Comparison of ENCODE assay signal across 7 mouse cellular contexts in genomic region chr8:110702636-110703459, GRCm38 (mm10). TPM values are rescaled to one million over a fixed set of nuclear protein-coding genes. Genes with fewer than 3 reads are reported as not detected.
A peak's percentile ranks its signal among the peaks of the same experiment; 100 is the strongest.
DNase-seq lines count a peak whose midpoint lies in the region; ATAC-seq lines count a peak whose summit lies in the region.

No protein-coding gene starts in this region.

- H3K9ac ChIP-seq in midbrain, embryonic 16.5 days (ENCODE audit: low read depth, low read length) = no peak overlapping the region
- peak overlapping the region; percentile 67; the same call in 1 of the 2 replicates for H3K9ac ChIP-seq in heart, embryonic 13.5 days
- no peak overlapping the region for H3K9ac ChIP-seq in intestine, embryonic 14.5 days (ENCODE audit: low read length)
- no peak overlapping the region for H3K9ac ChIP-seq in stomach, embryonic 14.5 days (replicated peaks; ENCODE audit: low read depth, low read length)

- H3K9me3 ChIP-seq in midbrain, embryonic 10.5 days (replicated peaks) = no peaks in the 10 kb centered on the region
- H3K9me3 ChIP-seq in midbrain, embryonic 16.5 days (replicated peaks; ENCODE audit: control insufficient read depth, low read length, poor library complexity, severe bottlenecking) = no peaks in the 10 kb centered on the region
- H3K9me3 ChIP-seq in heart, embryonic 13.5 days = no peaks in the 10 kb centered on the region
- H3K9me3 ChIP-seq in intestine, embryonic 14.5 days (ENCODE audit: control insufficient read depth, low read length) = no peaks in the 10 kb centered on the region
- no peaks in the 10 kb centered on the region for H3K9me3 ChIP-seq in stomach, embryonic 14.5 days (ENCODE audit: control insufficient read depth, low read depth, low read length)

- no peak for DNase-seq in midbrain, embryonic 10.5 days (ENCODE audit: low spot score)
- DNase-seq in intestine, embryonic 14.5 days (ENCODE audit: low spot score) = no peak
- DNase-seq in gastrocnemius, adult 8-10 months (ENCODE audit: low spot score in 2 of 2) = no peak
- DNase-seq in thymus, postnatal 14 days = no peak

- ATAC-seq in midbrain, embryonic 16.5 days = no peak
- ATAC-seq in heart, embryonic 13.5 days (ENCODE audit: extremely low read depth, insufficient number of reproducible peaks, low FRiP score, low TSS enrichment) = no peak
- peak; percentile 69 for ATAC-seq in intestine, embryonic 14.5 days (replicated peaks; ENCODE audit: low FRiP score, low TSS enrichment, low read depth)
- peak; percentile 82; the same call in 1 of the 2 replicates for ATAC-seq in stomach, embryonic 14.5 days (ENCODE audit: insufficient number of reproducible peaks, insufficient read depth, low FRiP score, low read depth)

- peaks cover 41% of the 10 kb centered on the region for H3K36me3 ChIP-seq in midbrain, embryonic 10.5 days
- no peaks in the 10 kb centered on the region for H3K36me3 ChIP-seq in midbrain, embryonic 16.5 days (ENCODE audit: control insufficient read depth, insufficient read depth, low read length)
- H3K36me3 ChIP-seq in heart, embryonic 13.5 days = peaks cover 5% of the 10 kb centered on the region; the same call in 1 of the 2 replicates
- H3K36me3 ChIP-seq in intestine, embryonic 14.5 days (ENCODE audit: control insufficient read depth, insufficient read depth, low read length) = no peaks in the 10 kb centered on the region
- no peaks in the 10 kb centered on the region for H3K36me3 ChIP-seq in stomach, embryonic 14.5 days (ENCODE audit: control insufficient read depth, insufficient read depth, low read length)

- 63% methylated on average over 9 of the region's 9 CpGs for WGBS in midbrain, embryonic 10.5 days
- 49% methylated on average over 9 of the region's 9 CpGs for WGBS in midbrain, embryonic 16.5 days
- 53% methylated on average over 9 of the region's 9 CpGs for WGBS in heart, embryonic 13.5 days
- WGBS in intestine, embryonic 14.5 days = 33% methylated on average over 9 of the region's 9 CpGs
- 34% methylated on average over 9 of the region's 9 CpGs for WGBS in stomach, embryonic 14.5 days

- peaks cover 12% of the 10 kb centered on the region for H3K4me1 ChIP-seq in midbrain, embryonic 10.5 days
- H3K4me1 ChIP-seq in midbrain, embryonic 16.5 days (ENCODE audit: control insufficient read depth, insufficient read depth, low read length) = peaks cover 4% of the 10 kb centered on the region
- H3K4me1 ChIP-seq in heart, embryonic 13.5 days = peaks cover 73% of the 10 kb centered on the region
- peaks cover 13% of the 10 kb centered on the region for H3K4me1 ChIP-seq in intestine, embryonic 14.5 days (replicated peaks; ENCODE audit: control insufficient read depth, insufficient read depth, low read length)
- H3K4me1 ChIP-seq in stomach, embryonic 14.5 days (ENCODE audit: control insufficient read depth, insufficient read depth, low read length) = peaks cover 25% of the 10 kb centered on the region

- H3K27ac ChIP-seq in midbrain, embryonic 10.5 days (replicated peaks) = peak overlapping the region; percentile 23; the same call in 1 of the 2 replicates
- H3K27ac ChIP-seq in midbrain, embryonic 16.5 days (ENCODE audit: low read length) = no peak overlapping the region
- H3K27ac ChIP-seq in heart, embryonic 13.5 days (replicated peaks) = peak overlapping the region; percentile 75
- peak overlapping the region; percentile 78 for H3K27ac ChIP-seq in intestine, embryonic 14.5 days (ENCODE audit: low read depth)
- H3K27ac ChIP-seq in stomach, embryonic 14.5 days (ENCODE audit: low read length) = peak overlapping the region; percentile 90

- H3K4me3 ChIP-seq in midbrain, embryonic 10.5 days = no peak overlapping the region
- H3K4me3 ChIP-seq in midbrain, embryonic 16.5 days (ENCODE audit: low read depth, low read length) = no peak overlapping the region
- no peak overlapping the region for H3K4me3 ChIP-seq in heart, embryonic 13.5 days
- no peak overlapping the region for H3K4me3 ChIP-seq in intestine, embryonic 14.5 days (ENCODE audit: low read depth, low read length)
- no peak overlapping the region for H3K4me3 ChIP-seq in stomach, embryonic 14.5 days (ENCODE audit: low read depth, low read length)

- H3K27me3 ChIP-seq in midbrain, embryonic 10.5 days (ENCODE audit: low read depth, poor library complexity, severe bottlenecking) = no peaks in the 10 kb centered on the region
- no peaks in the 10 kb centered on the region for H3K27me3 ChIP-seq in midbrain, embryonic 16.5 days (ENCODE audit: control insufficient read depth, insufficient read depth, low read depth, low read length)
- H3K27me3 ChIP-seq in heart, embryonic 13.5 days (replicated peaks) = no peaks in the 10 kb centered on the region
- H3K27me3 ChIP-seq in intestine, embryonic 14.5 days (replicated peaks; ENCODE audit: control insufficient read depth, insufficient read depth, low read length) = no peaks in the 10 kb centered on the region
- H3K27me3 ChIP-seq in stomach, embryonic 14.5 days (ENCODE audit: control insufficient read depth, insufficient read depth, low read length) = no peaks in the 10 kb centered on the region

- H3K4me2 ChIP-seq in midbrain, embryonic 16.5 days (ENCODE audit: low read length) = no peak overlapping the region
- no peak overlapping the region for H3K4me2 ChIP-seq in heart, embryonic 13.5 days
- H3K4me2 ChIP-seq in intestine, embryonic 14.5 days (ENCODE audit: low read length) = no peak overlapping the region
- no peak overlapping the region for H3K4me2 ChIP-seq in stomach, embryonic 14.5 days (replicated peaks; ENCODE audit: low read depth, low read length)

RNA-seq across cellular contexts. Expression of gene Mtss1l, which starts 18.4 kb away (rescaled TPM):
- polyA plus RNA-seq in midbrain, embryonic 10.5 days (2016; fragmentation: Nextera tagmentation; extraction: Ambion mirVana) = 4.9 and 5.0 TPM in 2 replicates
- polyA plus RNA-seq in midbrain, embryonic 16.5 days (2015; fragmentation: Nextera tagmentation; extraction: Ambion mirVana) = 24.5 and 24.9 TPM in 2 replicates
- 6.0 and 6.4 TPM in 2 replicates for polyA plus RNA-seq in heart, embryonic 13.5 days (2015; fragmentation: Nextera tagmentation; extraction: Ambion mirVana)
- 9.9 and 10.4 TPM in 2 replicates for polyA plus RNA-seq in intestine, embryonic 14.5 days (2014; fragmentation: Nextera tagmentation; extraction: Ambion mirVana)
- 13.2 and 14.2 TPM in 2 replicates for polyA plus RNA-seq in stomach, embryonic 14.5 days (2014; fragmentation: Nextera tagmentation; extraction: Ambion mirVana)
- total RNA-seq in gastrocnemius, adult 8-10 months (2022) = 100 to 1,000 TPM; 120 to 134 (median 124) TPM

Comparison
In these comparisons a context has a peak if more than half of its experiments do, and no peak if none do; other contexts are left out.
1. ATAC-seq: peak in intestine, embryonic 14.5 days (single experiment) and stomach, embryonic 14.5 days (single experiment); none in midbrain, embryonic 16.5 days (single experiment) and heart, embryonic 13.5 days (single experiment).